Mouse (Mus musculus) G1E (cell line): ENCODE data around the gene Mrpl34.

ENCODE experiments used
- CTCF ChIP-seq: IDR thresholded peaks from 2 replicates; pipeline ENCODE4 v1.5.1; 2012; ENCODE audit warnings: low read depth, low read length, inconsistent platforms, mixed read lengths
- GATA1 ChIP-seq: IDR thresholded peaks from 2 replicates; pipeline ENCODE4 v1.6.1; 2012; ENCODE audit warnings: borderline replicate concordance, low read length, inconsistent platforms, mixed read lengths
- TAL1 ChIP-seq: conservative IDR thresholded peaks from 2 replicates; pipeline ENCODE4 v1.6.1; 2012; ENCODE audit warnings: low read depth, low read length, inconsistent platforms, mixed read lengths

DNA sequence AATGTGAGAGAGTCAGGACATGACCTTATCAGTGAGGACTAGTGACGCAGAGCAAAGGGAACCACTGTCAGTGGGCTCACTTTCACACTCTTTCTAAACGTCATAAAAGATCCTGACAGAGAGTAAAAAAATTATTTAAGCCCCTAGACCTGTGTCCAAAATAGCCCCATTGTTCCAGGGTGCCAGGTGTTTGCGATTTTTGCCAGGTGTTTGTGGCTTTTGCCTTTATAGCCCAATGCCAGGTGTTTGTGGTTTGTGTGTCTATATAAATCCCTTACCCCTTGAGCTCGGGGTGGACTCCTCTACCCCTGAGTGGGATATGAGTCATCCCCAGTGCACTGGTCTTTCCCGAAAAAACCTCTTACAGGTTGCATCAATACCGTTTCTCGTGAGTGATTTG lies 19.7 kb upstream of the Mrpl34 start:
- TF ChIP-seq TAL1 (no peak), CTCF (no peak), GATA1 (no peak)
